Mouse (Mus musculus) adrenal gland, postnatal 36 days (tissue): ENCODE measurements around the gene Zfp759. TPM values are rescaled to one million over a fixed set of nuclear protein-coding genes. Genes with fewer than 3 reads are reported as not detected.
A peak's percentile ranks its signal among the peaks of the same experiment; 100 is the strongest.
"Not testable (repeated sequence)": the region's sequence is repeated elsewhere in the genome, so short reads cannot be mapped to it uniquely, and the experiment has no call there.

Source experiments
- DNase-seq, 2 experiments: peaks; one replicate each; pipeline ENCODE4 v3.0.0; 2021; ENCODE audit warnings: mixed read lengths in 1 of 2
- long read RNA-seq, 2 experiments: library from polyadenylated mRNA; stranded (forward); transcript quantifications; one replicate each; pipeline ENCODE4 v2.0.0; 2021; ENCODE audit warnings: borderline sequencing depth in 2 of 2
- total RNA-seq, 2 experiments: library from RNA; stranded (reverse); gene quantifications; 2 replicates each; pipeline ENCODE4 v1.2.3; 2021

The Zfp759 gene
- 1 to 10 TPM; 3.8 to 4.3 TPM for total RNA-seq
- long read RNA-seq, experiment 1, partial matches to known transcripts: 0 of 1 reads
- long read RNA-seq, experiment 1, other reads (novel, unspliced or antisense): 1 of 1 reads
- long read RNA-seq, experiment 2: 0 reads

- not testable (repeated sequence) for DNase-seq
Measured at GRCm38 (mm10) chr13:67121360-67121759, at the start of gene Zfp759. TSS of gene Zfp759 (plus strand) at chr13:67121660.

- DNase-seq: no peak
Measured at GRCm38 (mm10) chr13:67072786-67073185, 48.7 kb upstream of the Zfp759 start.

DNA sequence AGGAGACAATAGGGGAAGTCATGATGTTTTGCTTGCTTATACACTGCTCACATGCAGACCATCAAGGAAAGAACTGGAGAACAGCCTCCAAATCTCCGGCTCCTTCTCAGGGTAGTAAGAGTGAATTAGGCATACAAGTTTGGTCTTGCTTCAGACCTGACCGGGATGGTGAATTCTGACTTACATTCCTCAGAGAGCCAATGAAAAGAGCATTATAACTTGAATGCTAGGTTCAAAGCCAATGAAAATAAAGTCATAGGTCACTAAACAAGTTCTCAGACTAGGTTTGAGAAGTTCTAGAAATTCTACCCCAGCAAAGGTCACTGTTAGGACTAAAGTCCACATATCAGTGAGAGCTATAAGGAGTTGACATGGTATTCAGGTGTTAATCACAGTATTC, 44.2 kb upstream of the Zfp759 start:
- no peak for DNase-seq

- DNase-seq: peak; percentile 86 to 90
Measured at GRCm38 (mm10) chr13:67081142-67081713, 40.2 kb upstream of the Zfp759 start.

DNA sequence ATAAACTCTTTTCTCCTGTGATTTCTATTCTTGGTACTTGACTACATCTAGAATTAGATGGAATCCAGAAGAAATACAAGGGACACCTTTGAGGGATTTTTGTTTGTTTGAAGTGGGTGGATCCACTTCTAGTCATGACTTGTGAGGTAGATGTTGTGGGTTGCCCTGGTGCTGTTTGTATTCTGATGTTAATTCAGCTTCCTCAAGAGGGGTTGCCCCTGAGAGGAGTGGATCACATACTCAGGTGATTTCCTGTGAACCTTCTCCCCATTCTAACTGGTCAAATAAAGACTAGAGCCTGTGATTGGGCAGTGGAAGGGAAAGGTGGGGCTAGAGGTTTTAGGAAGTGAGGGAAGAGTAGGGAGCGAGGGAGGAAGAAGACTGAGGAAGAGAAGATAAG, 39.5 kb upstream of the Zfp759 start:
- DNase-seq: no peak

- DNase-seq: no peak
Measured at GRCm38 (mm10) chr13:67090154-67090553, 31.3 kb upstream of the Zfp759 start.

GRCm38 (mm10) chr13:67097876-67098275, 23.6 kb upstream of the Zfp759 start, which contains the start of gene Zfp708:
TSS of gene Zfp708 (minus strand) at chr13:67097976.
- no peak for DNase-seq

DNA sequence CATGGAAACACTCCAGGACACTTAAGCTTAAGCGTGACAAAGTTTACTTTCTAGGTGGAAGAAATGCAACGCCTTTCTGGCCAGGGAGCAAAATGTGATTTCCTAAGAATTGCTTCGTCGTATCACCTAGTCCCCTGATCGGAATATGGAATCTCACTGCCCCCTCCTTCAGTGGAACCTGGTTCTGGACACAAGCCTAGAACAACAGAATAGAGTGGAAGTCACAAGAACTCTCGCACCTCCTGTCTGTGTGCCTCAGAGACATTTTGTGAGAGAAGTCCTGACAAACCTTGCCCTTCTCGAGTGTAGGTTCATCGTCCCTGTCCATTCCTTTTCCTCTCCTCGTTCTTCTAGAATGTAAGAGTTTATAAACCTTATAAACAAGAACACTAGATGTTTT, 13.8 kb upstream of the Zfp759 start:
- DNase-seq: peak in 1 of 2 experiments; percentile 2

DNA sequence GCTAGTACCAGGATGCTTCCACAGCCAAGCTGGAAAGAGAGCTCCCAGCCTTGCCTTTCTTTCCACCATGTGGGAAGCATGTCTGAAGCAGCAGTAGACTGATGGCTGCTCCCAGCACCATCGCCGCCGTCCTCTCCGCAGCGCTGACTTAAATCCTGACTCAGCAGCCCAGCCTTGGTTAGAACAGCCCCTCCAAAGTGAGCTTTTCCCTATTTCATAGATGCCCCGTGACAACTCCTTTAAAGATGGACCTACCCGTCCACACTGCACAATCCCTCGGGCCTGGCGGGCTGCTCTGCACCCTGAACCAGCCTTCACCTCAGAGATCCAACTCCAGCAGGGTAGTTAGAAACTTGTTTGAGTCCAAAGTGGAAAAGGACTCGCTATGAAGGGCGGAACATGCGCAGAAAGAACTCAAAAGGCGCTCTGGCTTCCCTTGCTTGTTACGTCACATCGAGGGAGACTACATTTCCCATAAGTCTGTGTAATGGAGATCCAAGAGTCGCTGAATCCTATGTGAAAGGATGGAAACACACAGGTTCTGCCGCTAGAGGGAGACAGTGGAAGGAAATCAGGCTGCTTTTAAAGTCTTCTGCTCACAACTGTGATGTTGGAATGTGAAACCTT, 13.2 kb upstream of the Zfp759 start, which contains the start of gene Gm28557:
Gm28557 (minus strand) TSS at position 411 of the 627 bp plus-strand sequence.
- peak; percentile 86 to 91 for DNase-seq

GRCm38 (mm10) chr13:67108821-67109206, 12.6 kb upstream of the Zfp759 start:
- DNase-seq: peak in 1 of 2 experiments; percentile 30

GRCm38 (mm10) chr13:67112096-67112495, 9.4 kb upstream of the Zfp759 start:
- DNase-seq: peak; percentile 17 to 19

DNA sequence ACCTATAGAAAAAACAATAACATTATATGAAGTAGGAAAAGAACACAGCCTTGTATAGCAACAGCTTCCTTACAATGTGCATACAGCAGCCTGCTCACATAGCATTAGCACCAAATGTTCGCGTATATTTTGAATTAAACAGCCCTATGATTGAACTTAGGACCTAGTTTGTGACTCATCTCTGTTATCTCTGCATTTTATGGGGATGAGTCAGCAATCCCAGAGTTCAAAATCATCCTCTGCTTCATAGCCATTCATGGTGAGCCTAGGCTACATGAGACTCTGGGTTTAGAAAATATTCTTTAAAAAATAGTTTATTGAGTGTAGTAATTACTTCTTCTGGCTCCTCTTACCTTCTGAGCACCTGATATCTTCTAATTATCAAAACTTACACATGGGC, 8.2 kb upstream of the Zfp759 start:
- DNase-seq: no peak

DNA sequence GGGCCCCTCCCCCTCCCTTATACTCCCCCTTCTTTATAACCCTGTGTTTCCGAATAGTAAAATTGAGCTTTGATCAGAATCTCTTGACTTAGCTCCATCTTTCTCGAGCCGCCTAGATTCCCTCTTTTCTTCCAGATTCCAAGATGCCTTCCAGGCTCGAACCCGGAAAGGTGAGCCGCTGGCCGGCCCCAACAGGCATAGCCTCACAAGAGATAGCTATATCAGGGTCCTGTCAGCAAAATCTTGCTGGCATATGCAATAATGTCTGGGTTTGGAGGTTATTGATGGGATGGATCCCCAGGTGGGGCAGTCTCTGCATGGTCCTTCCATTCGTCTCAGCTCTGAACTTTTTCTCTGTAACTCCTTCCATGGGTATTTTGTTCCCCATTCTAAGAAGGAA, 5.3 kb upstream of the Zfp759 start, which contains the start of gene Rslcan18:
Rslcan18 (minus strand) TSS at position 101 of the 400 bp plus-strand sequence.
- not testable (repeated sequence) for DNase-seq

GRCm38 (mm10) chr13:67124460-67124859, 3.0 kb downstream of the Zfp759 start:
- DNase-seq: no peak

DNA sequence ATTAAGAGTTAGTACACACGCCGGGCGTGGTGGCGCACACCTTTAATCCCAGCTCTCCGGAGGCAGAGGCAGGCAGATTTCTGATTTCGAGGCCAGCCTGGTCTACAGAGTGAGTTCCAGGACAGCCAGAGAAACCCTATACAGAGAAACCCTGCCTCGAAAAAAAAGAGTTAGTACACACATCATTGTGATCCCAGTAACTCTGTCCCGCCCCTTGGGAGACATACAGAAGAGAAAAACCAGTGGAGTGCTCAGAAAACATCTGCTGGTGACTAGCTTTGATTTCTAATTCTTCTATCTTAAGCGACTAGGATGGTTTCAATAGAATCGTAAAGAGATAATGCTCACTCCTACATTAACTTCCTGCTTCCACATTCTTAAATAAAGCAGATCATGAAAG, 6.0 kb downstream of the Zfp759 start:
- DNase-seq: not testable (repeated sequence)

GRCm38 (mm10) chr13:67128038-67128721, 6.7 kb downstream of the Zfp759 start:
- peak; percentile 85 for DNase-seq

DNA sequence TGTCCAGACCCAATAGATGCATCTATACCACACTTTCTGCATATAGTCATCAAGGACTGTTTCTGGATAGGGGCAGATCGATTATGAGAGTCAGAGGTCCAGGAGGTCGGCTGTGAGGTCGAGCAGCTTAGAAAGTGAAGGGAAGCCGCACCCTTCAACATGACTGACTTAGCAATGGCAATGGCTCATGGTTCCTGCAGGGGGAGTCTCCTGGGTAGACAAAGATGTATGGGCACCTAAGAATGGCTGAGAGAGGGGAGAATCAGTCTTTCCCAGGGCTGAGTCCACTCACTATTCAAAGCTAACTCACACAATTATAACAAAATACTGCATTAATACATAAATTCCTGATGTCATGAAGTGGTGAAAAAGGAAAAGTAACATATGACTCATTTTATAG, 44.7 kb downstream of the Zfp759 start:
- DNase-seq: not testable (repeated sequence)

- DNase-seq: peak; percentile 81
Measured at GRCm38 (mm10) chr13:67172991-67173722, 51.7 kb downstream of the Zfp759 start, which contains the start of gene Rsl1. TSS of gene Rsl1 (plus strand) at chr13:67173182.

DNA sequence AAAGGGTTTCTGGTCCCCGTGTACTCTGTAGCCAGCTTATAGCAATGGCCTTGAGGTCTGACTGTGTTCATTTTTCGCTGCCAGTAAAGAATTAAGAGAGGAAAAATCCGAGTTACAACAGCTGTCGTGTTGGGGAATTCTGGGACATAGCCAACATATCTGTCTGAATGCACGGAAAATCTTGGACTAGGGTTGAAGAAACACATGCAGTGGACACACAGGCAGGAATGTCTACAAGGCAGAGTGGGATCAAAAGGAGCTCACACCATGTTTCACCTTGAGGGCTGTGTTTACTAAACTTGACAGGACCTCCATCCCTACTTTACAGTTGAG, 52.2 kb downstream of the Zfp759 start:
- peak in 1 of 2 experiments; percentile 3 for DNase-seq
